Mouse (Mus musculus) naive thymus-derived CD4-positive, alpha-beta T cell, adult 5 months (primary cell): ENCODE data around the gene Rangap1. TPM values are rescaled to one million over a fixed set of nuclear protein-coding genes. Genes with fewer than 3 reads are reported as not detected.

ENCODE experiments used
- polyA plus RNA-seq: library from polyadenylated mRNA; unstranded; fragments of 100-300 nt; shearing (Covaris generic); gene quantifications from one replicate; pipeline ENCODE4 v1.2.1, GENCODE M21; 2017

Gene Rangap1
- 79.5 TPM for polyA plus RNA-seq

GRCm38 (mm10) chr15:81744992-81745600, at the start of gene Rangap1, which contains the start of gene Zc3h7b:
TSS of gene Rangap1 (minus strand) at chr15:81745530.
TSS of gene Zc3h7b (plus strand) at chr15:81745057.

DNA sequence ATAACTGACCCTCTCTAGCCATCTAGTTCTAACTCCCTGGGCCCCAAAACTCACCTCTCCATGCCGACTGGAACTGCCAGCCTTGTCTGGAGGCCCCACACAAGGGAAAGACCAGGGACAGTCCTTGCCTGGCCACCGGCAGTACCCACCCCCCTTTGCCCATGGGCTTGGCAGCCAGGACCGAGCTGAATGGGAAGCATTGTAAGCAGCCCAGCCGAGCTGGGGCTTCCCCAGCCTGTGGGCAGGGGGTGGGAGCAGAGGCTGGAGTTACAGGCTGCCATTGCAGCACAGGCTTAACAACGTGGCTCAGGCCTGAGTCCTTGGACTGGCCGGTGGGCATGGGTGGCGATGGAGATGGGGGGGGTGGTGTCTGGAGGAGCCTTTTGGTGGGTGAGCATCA, 48.2 kb downstream of the Rangap1 start, which contains the start of gene Chadl:
TSS of gene Chadl (minus strand) at position 113 of the 400 bp plus-strand sequence.

GRCm38 (mm10) chr15:81663697-81664561, 81.4 kb downstream of the Rangap1 start, which contains the start of gene L3mbtl2:
TSS of gene L3mbtl2 (plus strand) at chr15:81663889.

Other genes with a start within 250 kb of the Rangap1 start
- 54.2 TPM for gene Ep300, start 160.2 kb downstream of the Rangap1 start, polyA plus RNA-seq
- 28.1 TPM for gene L3mbtl2, start 81.6 kb downstream of the Rangap1 start, polyA plus RNA-seq
- gene Chadl, start 48.2 kb downstream of the Rangap1 start, polyA plus RNA-seq: 0.41 TPM
- 4.2 TPM for gene Zc3h7b, start 473 bp downstream of the Rangap1 start, polyA plus RNA-seq
- gene Tef, start 56.9 kb upstream of the Rangap1 start, polyA plus RNA-seq: 30.5 TPM
- gene Tob2, start 113.3 kb upstream of the Rangap1 start, polyA plus RNA-seq: 235 TPM
- 76.0 TPM for gene Phf5a, start 126.4 kb upstream of the Rangap1 start, polyA plus RNA-seq
- gene Aco2, start 126.8 kb upstream of the Rangap1 start, polyA plus RNA-seq: 132 TPM
- gene Polr3h, start 180.7 kb upstream of the Rangap1 start, polyA plus RNA-seq: 35.3 TPM
- gene Csdc2, start 191.2 kb upstream of the Rangap1 start, polyA plus RNA-seq: not detected
- 11.2 TPM for gene Pmm1, start 215.4 kb upstream of the Rangap1 start, polyA plus RNA-seq
- not detected for gene 1700029P11Rik, start 235.0 kb upstream of the Rangap1 start, polyA plus RNA-seq
- 50.4 TPM for gene Xrcc6, start 242.3 kb upstream of the Rangap1 start, polyA plus RNA-seq